Mouse (Mus musculus) embryonic facial prominence, embryonic 15.5 days (tissue): ENCODE results near the gene Edem3. TPM values are rescaled to one million over a fixed set of nuclear protein-coding genes. Genes with fewer than 3 reads are reported as not detected.

ENCODE experiments used
- ATAC-seq: fragments of 200-750 bp; cut with Nextera tagmentation; 2 replicates; pipeline ENCODE4 v1.8.0; 2017; ENCODE audit warnings: low read depth, moderate TSS enrichment; ENCODE audit not compliant: insufficient number of reproducible peaks, low FRiP score, low TSS enrichment
- H3K27ac ChIP-seq: fragments of 300-500 bp; sonication (generic); replicated peaks from 2 replicates; pipeline ENCODE4 v1.5.1; 2015; ENCODE audit warnings: mild to moderate bottlenecking, inconsistent platforms
- H3K27me3 ChIP-seq: fragments of 300-500 bp; sonication (generic); 2 replicates; pipeline ENCODE4 v1.6.1; 2015; ENCODE audit warnings: inconsistent platforms
- H3K36me3 ChIP-seq: fragments of 300-500 bp; sonication (generic); 2 replicates; pipeline ENCODE4 v1.6.1; 2015; ENCODE audit warnings: mild to moderate bottlenecking, inconsistent platforms
- H3K4me1 ChIP-seq: fragments of 300-500 bp; sonication (generic); 2 replicates; pipeline ENCODE4 v1.6.1; 2015; ENCODE audit warnings: inconsistent platforms
- H3K4me2 ChIP-seq: fragments of 300-500 bp; sonication (generic); replicated peaks from 2 replicates; pipeline ENCODE4 v1.6.1; 2015; ENCODE audit warnings: mild to moderate bottlenecking, inconsistent platforms
- H3K4me3 ChIP-seq: fragments of 300-500 bp; sonication (generic); replicated peaks from 2 replicates; pipeline ENCODE4 v1.5.1; 2015; ENCODE audit warnings: mild to moderate bottlenecking, inconsistent platforms
- H3K9ac ChIP-seq: fragments of 300-500 bp; sonication (generic); 2 replicates; pipeline ENCODE4 v1.6.1; 2015; ENCODE audit warnings: inconsistent platforms
- H3K9me3 ChIP-seq: fragments of 300-500 bp; sonication (generic); replicated peaks from 2 replicates; pipeline ENCODE4 v1.6.1; 2016; ENCODE audit warnings: inconsistent platforms
- WGBS: fragments of 180-500 bp; shearing (Covaris S2); methylation state at CpG from one replicate; pipeline ENCODE4 v1.1.7; 2015; 5-methylcytosine and 5-hydroxymethylcytosine counted together
- polyA plus RNA-seq: library from polyadenylated mRNA; unstranded; fragments of >200 nt; fragmentation: Nextera tagmentation; extraction: Ambion mirVana; gene quantifications from 2 replicates; pipeline ENCODE4 v1.2.1, GENCODE M21; 2015

Gene Edem3
- polyA plus RNA-seq, 1 experiment from 2014 or later = 15.7 TPM

GRCm38 (mm10) chr1:151752946-151753345, 2.2 kb upstream of the Edem3 start:
- no peaks in the 10 kb centered on the region for H3K9me3 ChIP-seq
- WGBS = 64% methylated on average over 4 of the region's 4 CpGs

GRCm38 (mm10) chr1:151753374-151753929, 1.7 kb upstream of the Edem3 start:
- 78% methylated on average over 8 of the region's 8 CpGs for WGBS
- Histone ChIP-seq H3K27me3 (no peaks in the 10 kb centered on the region), H3K36me3 (no peaks in the 10 kb centered on the region), H3K4me3 (no peak overlapping the region), H3K27ac (no peak overlapping the region), H3K4me1 (peaks cover 12% of the 10 kb centered on the region), H3K9ac (no peak overlapping the region), H3K9me3 (no peaks in the 10 kb centered on the region), H3K4me2 (peak overlapping the region; percentile 41; the same call in 1 of the 2 replicates)
- ATAC-seq = no peak

More at GRCm38 (mm10) chr1:151752946-151753345, 2.2 kb upstream of the Edem3 start:
- Histone ChIP-seq H3K4me2 (no peak overlapping the region), H3K4me1 (peaks cover 12% of the 10 kb centered on the region), H3K36me3 (no peaks in the 10 kb centered on the region), H3K9ac (no peak overlapping the region), H3K4me3 (no peak overlapping the region), H3K27ac (no peak overlapping the region), H3K27me3 (no peaks in the 10 kb centered on the region)
- no peak for ATAC-seq

GRCm38 (mm10) chr1:151754028-151754489, 1.1 kb upstream of the Edem3 start:
- no peak for ATAC-seq
- Histone ChIP-seq H3K36me3 (no peaks in the 10 kb centered on the region), H3K4me2 (peak overlapping the region; percentile 41), H3K4me3 (peak overlapping the region; percentile 93), H3K27me3 (no peaks in the 10 kb centered on the region), H3K4me1 (peaks cover 12% of the 10 kb centered on the region), H3K9me3 (no peaks in the 10 kb centered on the region), H3K9ac (peak overlapping the region; percentile 6; the same call in 1 of the 2 replicates), H3K27ac (no peak overlapping the region)
- WGBS = 65% methylated on average over 10 of the region's 10 CpGs

GRCm38 (mm10) chr1:151755660-151756424, 671 bp downstream of the Edem3 start:
- no peak; the same call in 1 of the 2 replicates for ATAC-seq
- 5% methylated on average over 36 of the region's 36 CpGs for WGBS
- peaks cover 3% of the 10 kb centered on the region; the same call in 1 of the 2 replicates for H3K36me3 ChIP-seq
- H3K9ac ChIP-seq = peak overlapping the region; percentile 64
- H3K4me2 ChIP-seq = peak overlapping the region; percentile 89
- no peaks in the 10 kb centered on the region for H3K9me3 ChIP-seq
- H3K27me3 ChIP-seq = no peaks in the 10 kb centered on the region
- peak overlapping the region; percentile 84 for H3K27ac ChIP-seq
- H3K4me1 ChIP-seq = peaks cover 12% of the 10 kb centered on the region
- peak overlapping the region; percentile 93 for H3K4me3 ChIP-seq

- H3K27ac ChIP-seq = no peak overlapping the region
- ATAC-seq = no peak
- H3K36me3 ChIP-seq = peaks cover 6% of the 10 kb centered on the region
- no peaks in the 10 kb centered on the region for H3K9me3 ChIP-seq
- H3K27me3 ChIP-seq = no peaks in the 10 kb centered on the region
- H3K4me3 ChIP-seq = peak overlapping the region; percentile 93
- H3K9ac ChIP-seq = peak overlapping the region; percentile 64; the same call in 1 of the 2 replicates
- H3K4me1 ChIP-seq = peaks cover 12% of the 10 kb centered on the region
- peak overlapping the region; percentile 89 for H3K4me2 ChIP-seq
- 37% methylated on average over 1 of the region's 1 CpGs for WGBS
These were observed 1.2 kb downstream of the Edem3 start for GRCm38 (mm10) chr1:151756425-151756728.

- peaks cover 9% of the 10 kb centered on the region for H3K36me3 ChIP-seq
- H3K4me2 ChIP-seq = no peak overlapping the region
- no peaks in the 10 kb centered on the region for H3K27me3 ChIP-seq
- peaks cover 12% of the 10 kb centered on the region for H3K4me1 ChIP-seq
- no peak overlapping the region for H3K9ac ChIP-seq
- no peak overlapping the region for H3K27ac ChIP-seq
- H3K4me3 ChIP-seq = no peak overlapping the region
- no peak for ATAC-seq
- WGBS = 83% methylated on average over 6 of the region's 6 CpGs
- H3K9me3 ChIP-seq = no peaks in the 10 kb centered on the region
These were observed 3.1 kb downstream of the Edem3 start for GRCm38 (mm10) chr1:151758301-151758700.

- H3K4me3 ChIP-seq = no peak overlapping the region
- H3K4me1 ChIP-seq = peaks cover 12% of the 10 kb centered on the region
- H3K27me3 ChIP-seq = no peaks in the 10 kb centered on the region
- no peak for ATAC-seq
- no peak overlapping the region for H3K9ac ChIP-seq
- H3K9me3 ChIP-seq = no peaks in the 10 kb centered on the region
- 25% methylated on average over 2 of the region's 2 CpGs for WGBS
- no peak overlapping the region for H3K4me2 ChIP-seq
- H3K27ac ChIP-seq = no peak overlapping the region
- H3K36me3 ChIP-seq = peaks cover 9% of the 10 kb centered on the region
These were observed 3.8 kb downstream of the Edem3 start for GRCm38 (mm10) chr1:151758991-151759390.

- ATAC-seq = no peak
- no peak overlapping the region for H3K27ac ChIP-seq
- H3K36me3 ChIP-seq = peaks cover 9% of the 10 kb centered on the region
- H3K4me1 ChIP-seq = no peaks in the 10 kb centered on the region
- no peak overlapping the region for H3K4me2 ChIP-seq
- H3K9ac ChIP-seq = no peak overlapping the region
- no peaks in the 10 kb centered on the region for H3K9me3 ChIP-seq
- H3K4me3 ChIP-seq = no peak overlapping the region
- 58% methylated on average over 3 of the region's 3 CpGs for WGBS
- H3K27me3 ChIP-seq = no peaks in the 10 kb centered on the region
These were observed 9.1 kb downstream of the Edem3 start for GRCm38 (mm10) chr1:151764236-151764635.

- no peaks in the 10 kb centered on the region for H3K9me3 ChIP-seq
- no peaks in the 10 kb centered on the region for H3K4me1 ChIP-seq
- peaks cover 5% of the 10 kb centered on the region for H3K36me3 ChIP-seq
- no peak for ATAC-seq
- no peak overlapping the region for H3K4me2 ChIP-seq
- H3K4me3 ChIP-seq = no peak overlapping the region
- WGBS = 65% methylated on average over 2 of the region's 2 CpGs
- no peak overlapping the region for H3K27ac ChIP-seq
- H3K27me3 ChIP-seq = no peaks in the 10 kb centered on the region
- no peak overlapping the region for H3K9ac ChIP-seq
These were observed 11.0 kb downstream of the Edem3 start for GRCm38 (mm10) chr1:151766166-151766565.

GRCm38 (mm10) chr1:151766976-151767654, 11.9 kb downstream of the Edem3 start:
- no peaks in the 10 kb centered on the region for H3K4me1 ChIP-seq
- no peak for ATAC-seq
- 51% methylated on average over 3 of the region's 3 CpGs for WGBS
- H3K27me3 ChIP-seq = no peaks in the 10 kb centered on the region
- H3K9me3 ChIP-seq = no peaks in the 10 kb centered on the region
- no peak overlapping the region for H3K4me3 ChIP-seq
- H3K4me2 ChIP-seq = no peak overlapping the region
- no peak overlapping the region for H3K9ac ChIP-seq
- peaks cover 5% of the 10 kb centered on the region for H3K36me3 ChIP-seq
- H3K27ac ChIP-seq = 0 out of 2 replicates have a peak overlapping the region, but pooled peaks have one; percentile 17

GRCm38 (mm10) chr1:151769200-151769913, 14.2 kb downstream of the Edem3 start:
- Histone ChIP-seq H3K4me1 (no peaks in the 10 kb centered on the region), H3K9ac (no peak overlapping the region), H3K4me2 (no peak overlapping the region), H3K4me3 (no peak overlapping the region), H3K36me3 (peaks cover 5% of the 10 kb centered on the region), H3K27me3 (no peaks in the 10 kb centered on the region), H3K9me3 (no peaks in the 10 kb centered on the region), H3K27ac (no peak overlapping the region)
- ATAC-seq = no peak
- 78% methylated on average over 3 of the region's 3 CpGs for WGBS
